Mouse (Mus musculus): ENCODE measurements at regions not wholly inside any gene's neighbourhood (a gene's known extent, or its start where the extent isn't known, plus 50 kb on each side); places are given as distances from the start of the nearest gene placed in this dataset.
"Not testable (repeated sequence)": the region's sequence is repeated elsewhere in the genome, so short reads cannot be mapped to it uniquely, and the experiment has no call there.

DNA sequence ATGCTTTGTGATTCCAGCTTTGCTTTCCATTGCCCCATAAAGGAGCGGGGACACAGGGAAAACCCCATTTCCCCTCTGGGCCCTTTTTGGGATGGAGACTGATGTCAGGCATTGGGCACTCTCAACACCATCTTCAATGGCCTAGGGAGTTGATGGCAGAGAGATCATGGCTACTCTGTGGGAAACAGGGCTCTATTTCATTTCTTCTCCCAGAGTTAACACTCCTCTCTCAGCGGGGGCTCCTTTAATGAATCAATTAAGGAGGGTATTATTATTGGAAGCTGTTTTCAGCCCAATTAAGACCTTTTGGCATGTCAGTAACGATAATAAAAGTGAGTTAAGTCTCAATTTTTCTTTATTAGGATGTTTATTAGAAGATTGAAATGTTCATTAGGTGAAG, 250.4 kb downstream of the Sec16b start:
- no peak for DNase-seq

- DNase-seq = peak; percentile 8
These were observed 251.8 kb downstream of the Sec16b start for GRCm38 (mm10) chr1:157758337-157758736.

DNA sequence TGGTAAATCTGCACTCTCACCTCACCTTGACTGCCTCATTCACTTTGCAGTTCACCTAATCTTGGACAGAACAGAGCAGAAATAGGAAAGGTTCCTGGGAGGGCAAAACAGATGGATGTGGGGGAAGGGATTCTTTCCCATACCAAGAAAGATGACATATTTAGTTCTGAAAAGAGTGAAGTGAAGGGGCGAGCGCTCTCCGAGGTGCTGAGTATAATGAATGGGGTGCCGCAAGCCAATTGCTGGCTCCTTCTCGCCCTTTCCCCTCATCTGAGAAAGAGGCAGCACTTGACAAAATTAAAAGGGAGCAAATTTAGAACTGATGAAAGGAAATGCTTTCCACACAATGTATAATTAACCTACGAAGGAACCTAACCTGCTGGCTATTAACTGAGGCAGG, 261.7 kb downstream of the Sec16b start:
- no peak for DNase-seq

- DNase-seq = no peak
These were observed 291.2 kb downstream of the Sec16b start for GRCm38 (mm10) chr1:157797711-157798110.

GRCm38 (mm10) chr1:157798561-157799553, 292.3 kb downstream of the Sec16b start:
- DNase-seq = no peak

DNA sequence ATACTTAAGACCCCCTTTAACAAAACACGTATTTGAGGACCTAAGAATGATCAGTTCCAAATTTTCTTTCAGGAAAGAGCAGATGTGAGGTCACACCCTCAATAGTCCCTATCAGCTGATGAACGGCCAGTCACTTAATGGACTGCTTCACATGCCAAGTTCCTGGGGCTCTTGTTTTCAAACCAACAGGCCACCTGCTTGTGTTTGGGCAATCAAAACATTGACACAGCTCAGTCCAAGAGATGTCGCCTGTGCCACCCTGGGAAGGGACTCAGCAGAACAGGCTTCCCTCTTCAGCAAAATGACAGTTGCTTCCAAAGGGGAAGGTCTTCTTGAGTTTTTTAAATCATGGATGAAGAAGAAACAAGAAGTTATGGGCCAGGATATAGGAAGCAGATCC, 294.6 kb downstream of the Sec16b start:
- no peak for DNase-seq

DNA sequence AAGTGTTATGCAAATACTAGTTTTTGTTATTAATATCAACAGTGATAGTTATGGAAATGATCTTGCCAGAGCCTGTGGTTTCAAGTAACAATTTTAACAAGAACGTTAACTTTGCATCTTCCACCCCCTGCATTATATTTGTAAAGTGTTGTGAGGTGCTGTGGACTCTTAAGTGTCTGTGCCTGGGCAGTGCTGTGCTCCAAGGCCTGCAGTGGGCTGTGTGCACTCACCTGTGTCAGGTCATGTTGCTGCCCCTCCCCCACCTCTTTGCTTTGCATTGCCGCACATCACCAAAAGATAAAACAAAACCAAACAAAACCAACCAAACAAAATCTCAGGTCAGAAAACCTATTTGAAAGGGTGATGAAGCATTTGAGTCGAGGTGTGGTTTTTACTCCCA, 297.7 kb downstream of the Sec16b start:
- DNase-seq = no peak

GRCm38 (mm10) chr1:157806296-157806695, 299.8 kb downstream of the Sec16b start:
- no peak for DNase-seq

DNA sequence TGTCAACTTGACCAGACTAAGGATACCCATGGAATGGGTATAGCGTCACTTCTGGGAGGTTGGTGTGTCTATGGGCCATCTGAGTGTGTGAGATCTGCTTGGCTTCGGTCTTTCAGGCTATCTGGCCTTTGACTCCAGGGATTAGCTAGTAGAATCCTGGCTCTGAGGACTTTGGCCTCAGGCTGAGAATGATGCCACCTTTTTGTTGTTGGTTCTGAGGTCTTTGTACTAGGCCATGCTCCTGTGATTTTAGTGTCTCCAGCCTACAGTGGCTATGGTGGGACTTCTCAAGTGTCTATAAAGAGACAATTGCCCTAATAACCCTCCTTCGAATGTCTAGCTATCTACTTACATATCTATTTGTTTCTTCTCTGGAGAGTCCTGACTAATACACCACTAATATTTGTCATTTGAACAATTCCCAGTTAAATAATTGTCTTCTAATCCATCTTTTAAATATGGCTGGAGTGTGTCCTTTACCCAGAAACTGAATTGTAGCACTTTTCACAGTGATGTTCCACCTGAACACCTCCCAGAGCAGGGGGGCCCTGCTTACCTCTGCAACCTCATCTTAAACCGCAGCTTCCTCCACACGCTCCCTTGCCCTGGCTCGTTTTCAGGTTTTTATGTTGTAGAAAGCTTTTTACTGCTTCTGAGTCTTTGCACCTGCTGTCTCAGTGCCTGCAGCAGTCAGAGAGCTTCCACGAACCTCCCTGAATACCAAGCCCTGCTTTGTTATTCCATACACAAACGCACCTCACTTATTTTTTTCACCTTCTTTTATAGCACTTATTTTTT, 303.3 kb downstream of the Sec16b start:
- no peak for DNase-seq

DNA sequence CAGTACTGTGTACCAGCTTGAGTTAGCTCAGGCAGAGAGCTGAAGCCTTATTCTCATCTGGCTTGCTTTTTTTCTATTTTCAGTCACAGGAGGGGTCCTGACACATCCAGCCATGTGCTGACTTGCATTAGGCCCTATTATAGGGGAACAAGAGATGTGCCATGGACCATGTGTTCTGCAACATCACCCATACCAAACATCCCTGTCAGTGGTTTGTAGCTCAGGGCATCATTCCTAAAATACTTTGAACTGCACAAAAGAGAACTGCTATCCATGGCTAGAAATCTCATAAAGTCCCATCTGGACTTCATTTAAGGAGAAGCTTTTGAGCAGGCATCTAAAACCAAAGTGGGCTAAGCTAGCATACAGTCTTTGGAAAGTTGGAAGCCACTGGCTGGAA, 304.1 kb downstream of the Sec16b start:
- no peak for DNase-seq

DNA sequence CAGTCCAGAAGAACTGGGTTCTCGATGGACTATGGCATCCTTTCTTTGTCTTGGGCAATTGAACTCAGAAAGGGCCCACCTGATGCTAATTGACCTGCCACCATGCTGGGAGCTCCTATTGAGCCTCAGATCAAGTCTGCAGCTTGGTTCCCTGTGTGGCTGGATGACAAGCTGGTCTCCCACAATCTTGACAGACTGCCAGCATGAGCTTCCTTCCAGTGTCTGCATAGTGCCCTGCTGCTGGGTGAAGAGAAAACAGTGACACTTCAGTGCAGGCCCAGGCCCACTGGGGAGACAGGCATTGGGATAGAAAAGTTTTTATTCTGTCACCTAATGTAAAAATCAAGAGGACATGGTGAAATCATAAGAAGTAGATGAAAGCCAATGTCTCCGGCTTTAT, 321.4 kb downstream of the Sec16b start:
- no peak for DNase-seq

GRCm38 (mm10) chr1:157831511-157831910, 325.0 kb downstream of the Sec16b start:
- DNase-seq = no peak

GRCm38 (mm10) chr1:157872775-157873174, 366.2 kb downstream of the Sec16b start:
- DNase-seq = no peak

- no peak for DNase-seq
These were observed 368.5 kb downstream of the Sec16b start for GRCm38 (mm10) chr1:157875006-157875405.

DNA sequence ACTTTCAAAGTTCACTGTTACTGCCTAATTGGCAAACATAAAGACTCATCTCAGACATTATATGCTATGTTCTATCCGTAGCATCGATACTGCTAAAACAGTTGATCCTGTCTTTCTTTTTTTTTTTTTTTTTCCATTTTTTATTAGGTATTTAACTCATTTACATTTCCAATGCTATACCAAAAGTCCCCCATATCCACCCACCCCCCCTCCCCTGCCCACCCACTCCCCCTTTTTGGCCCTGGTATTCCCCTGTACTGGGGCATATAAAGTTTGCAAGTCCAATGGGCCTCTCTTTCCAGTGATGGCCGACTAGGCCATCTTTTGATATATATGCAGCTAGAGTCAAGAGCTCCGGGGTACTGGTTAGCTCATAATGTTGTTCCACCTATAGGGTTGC, 370.6 kb downstream of the Sec16b start:
- not testable (repeated sequence) for DNase-seq

DNA sequence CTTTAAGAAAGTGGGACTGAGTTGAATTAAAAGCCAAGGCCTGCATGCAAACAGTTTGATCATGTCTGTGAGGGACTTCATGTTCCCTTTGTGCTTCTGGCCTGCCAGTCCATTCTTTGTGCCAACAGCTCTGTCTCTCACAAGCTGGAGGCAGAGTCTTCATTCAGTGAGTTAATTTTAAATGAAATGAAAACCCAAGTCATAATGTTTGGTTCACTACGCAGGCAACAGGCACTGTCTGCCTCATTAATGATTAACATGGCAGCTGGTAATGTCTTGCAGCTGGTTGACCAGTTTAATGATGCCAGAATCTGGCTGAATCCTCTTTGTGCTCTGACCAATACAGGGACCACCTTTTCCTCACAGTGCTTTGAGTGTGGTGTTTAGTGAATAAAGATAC, 380.6 kb downstream of the Sec16b start:
- no peak for DNase-seq

GRCm38 (mm10) chr1:157888573-157888972, 382.0 kb downstream of the Sec16b start:
- DNase-seq = no peak

GRCm38 (mm10) chr1:157906168-157906567, 399.6 kb downstream of the Sec16b start:
- no peak for DNase-seq

DNA sequence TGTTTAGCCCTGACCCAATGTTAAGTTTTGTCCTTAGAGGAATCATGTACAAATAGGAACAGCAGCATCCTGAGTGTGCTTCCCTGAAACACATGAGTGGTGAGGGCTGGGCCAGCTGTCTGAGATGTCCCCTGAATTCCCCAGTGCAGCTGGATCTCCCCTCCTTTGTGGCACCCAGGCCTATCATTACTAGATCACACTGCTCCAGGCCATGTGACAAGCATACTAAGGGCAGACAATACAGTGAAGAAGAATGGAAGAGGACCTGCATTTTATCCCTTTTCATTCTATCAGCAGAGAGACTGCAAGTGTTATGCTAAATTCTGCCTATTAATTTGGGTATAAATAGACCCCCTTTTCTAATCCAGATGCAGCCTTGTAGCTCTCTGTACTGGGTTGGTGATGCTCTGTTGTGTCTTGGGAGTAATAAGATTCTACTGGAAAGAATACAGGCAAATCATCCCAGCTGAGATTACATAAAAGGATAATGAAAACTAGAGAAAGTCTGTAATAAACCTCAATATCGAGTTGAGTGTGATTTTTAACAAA, 418.3 kb downstream of the Brinp2 start:
- DNase-seq = no peak

DNA sequence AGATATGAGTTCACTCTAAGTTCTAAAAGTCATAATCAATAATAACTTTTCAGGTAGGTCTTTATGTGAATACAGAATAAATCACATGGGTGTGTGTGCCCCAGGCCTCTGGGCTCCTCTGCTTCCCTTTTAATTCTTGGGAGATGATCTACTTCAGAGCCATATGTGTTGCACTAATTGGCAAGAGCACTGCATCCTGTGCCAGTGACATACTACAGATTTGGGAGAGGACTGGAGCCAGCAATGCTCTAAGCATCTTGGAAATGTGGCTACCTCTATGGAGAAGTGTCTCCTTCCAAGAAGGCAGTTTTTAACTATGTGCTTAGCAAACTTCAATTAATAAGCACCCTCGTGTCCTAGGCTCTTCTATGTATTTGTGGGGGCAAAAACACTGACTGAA, 416.6 kb downstream of the Brinp2 start:
- no peak for DNase-seq

GRCm38 (mm10) chr1:157940331-157940758, 415.8 kb downstream of the Brinp2 start:
- DNase-seq = no peak

GRCm38 (mm10) chr1:157957506-157957905, 398.6 kb downstream of the Brinp2 start:
- no peak for DNase-seq

- DNase-seq = no peak
These were observed 391.7 kb downstream of the Brinp2 start for GRCm38 (mm10) chr1:157964461-157964860.

All from thymus, postnatal 4 days (tissue).